Mouse (Mus musculus) CH12.LX (cell line): ENCODE measurements at regions not wholly inside any gene's neighbourhood (a gene's known extent, or its start where the extent isn't known, plus 50 kb on each side); places are given as distances from the start of the nearest gene placed in this dataset.

Source experiments
- DNase-seq: peaks from one replicate; pipeline ENCODE4 v3.0.0-alpha.2; 2013; ENCODE audit errors: extremely low read depth
- H3K27ac ChIP-seq: 2 replicates; pipeline ENCODE4 v1.5.1; 2012; ENCODE audit warnings: low read depth, mild to moderate bottlenecking, control low read depth, moderate library complexity; ENCODE audit not compliant: insufficient read depth
- H3K27me3 ChIP-seq: replicated peaks from 2 replicates; pipeline ENCODE3; 2012; ENCODE audit warnings: inconsistent platforms
- H3K36me3 ChIP-seq, 2 experiments: replicated peaks in 1 of 2; 2 replicates each; pipeline versions ENCODE3 to v1.6.1; 2012; ENCODE audit warnings: inconsistent platforms in 1 of 2, low read length in 1 of 2, mild to moderate bottlenecking in 1 of 2, mixed read lengths in 1 of 2, moderate library complexity in 1 of 2; ENCODE audit not compliant: control insufficient read depth in 1 of 2, insufficient read depth in 1 of 2
- H3K4me1 ChIP-seq, 2 experiments: 2 replicates each; pipeline ENCODE4 v1.6.1; 2012; ENCODE audit warnings: inconsistent platforms in 1 of 2, moderate library complexity in 1 of 2; ENCODE audit not compliant: insufficient read depth in 2 of 2, control insufficient read depth in 1 of 2
- H3K4me2 ChIP-seq: 2 replicates; pipeline ENCODE4 v1.6.1; 2012; ENCODE audit warnings: low read depth, mild to moderate bottlenecking, control low read depth; ENCODE audit not compliant: poor library complexity, insufficient read depth, severe bottlenecking
- H3K4me3 ChIP-seq, 3 experiments: fragments of 150-350 bp in 1 of 3; sonication (generic) in 1 of 3; replicated peaks in 1 of 3; 2 replicates each; pipeline versions ENCODE3 to v1.5.1; 2011 to 2012; ENCODE audit warnings: low read depth in 2 of 3, low read length in 2 of 3, mild to moderate bottlenecking in 2 of 3, moderate library complexity in 2 of 3, control low read depth in 1 of 3, improper control_type of control experiment in 1 of 3, inconsistent platforms in 1 of 3, mixed read lengths in 1 of 3; ENCODE audit not compliant: poor library complexity in 1 of 3
- H3K79me2 ChIP-seq: replicated peaks from 2 replicates; pipeline ENCODE4 v1.6.1; 2012; ENCODE audit warnings: mild to moderate bottlenecking, moderate library complexity; ENCODE audit not compliant: control insufficient read depth, poor library complexity, insufficient read depth, severe bottlenecking; ENCODE audit errors: extremely low read depth
- H3K9ac ChIP-seq: 2 replicates; pipeline ENCODE4 v1.6.1; 2012; ENCODE audit warnings: low read depth, mild to moderate bottlenecking, control low read depth, moderate library complexity; ENCODE audit not compliant: insufficient read depth
- H3K9me3 ChIP-seq: replicated peaks from 2 replicates; pipeline ENCODE3; 2012; ENCODE audit warnings: low read length, inconsistent platforms, mixed read lengths
- BHLHE40 ChIP-seq: IDR thresholded peaks from 2 replicates; pipeline ENCODE4 v1.6.1; 2011; ENCODE audit warnings: mild to moderate bottlenecking, low read depth, low read length, improper control_type of control experiment
- CHD1 ChIP-seq: IDR thresholded peaks from 2 replicates; pipeline ENCODE4 v1.6.1; 2012; ENCODE audit warnings: low read depth, low read length, improper control_type of control experiment, inconsistent platforms
- CHD2 ChIP-seq: IDR thresholded peaks from 2 replicates; pipeline ENCODE4 v1.6.1; 2011; ENCODE audit warnings: low read length, improper control_type of control experiment
- ELF1 ChIP-seq: IDR thresholded peaks from 2 replicates; pipeline ENCODE4 v1.6.1; 2014; ENCODE audit warnings: low read depth, mild to moderate bottlenecking, inconsistent platforms, low read length, improper control_type of control experiment
- ETS1 ChIP-seq: conservative IDR thresholded peaks from 2 replicates; pipeline ENCODE4 v1.6.1; 2012; ENCODE audit warnings: low read depth, mild to moderate bottlenecking, inconsistent platforms, low read length, improper control_type of control experiment, moderate library complexity
- HCFC1 ChIP-seq: IDR thresholded peaks from 2 replicates; pipeline ENCODE4 v1.6.1; 2012; ENCODE audit warnings: low read depth, mild to moderate bottlenecking, inconsistent platforms, low read length, improper control_type of control experiment
- IRF4 ChIP-seq: IDR thresholded peaks from 2 replicates; pipeline ENCODE4 v1.6.1; 2014; ENCODE audit warnings: low read depth, mild to moderate bottlenecking, inconsistent platforms, low read length, improper control_type of control experiment
- JUN ChIP-seq: IDR thresholded peaks from 2 replicates; pipeline ENCODE4 v1.6.1; 2011; ENCODE audit warnings: low read depth, mild to moderate bottlenecking, low read length, improper control_type of control experiment, moderate library complexity; ENCODE audit not compliant: insufficient read depth
- MAZ ChIP-seq: IDR thresholded peaks from 2 replicates; pipeline ENCODE4 v1.6.1; 2012; ENCODE audit warnings: low read depth, mild to moderate bottlenecking, inconsistent platforms, low read length, improper control_type of control experiment, moderate library complexity
- MEF2A ChIP-seq: IDR thresholded peaks from 2 replicates; pipeline ENCODE4 v1.6.1; 2014; ENCODE audit warnings: low read depth, mild to moderate bottlenecking, inconsistent platforms, low read length, improper control_type of control experiment, borderline replicate concordance
- MXI1 ChIP-seq: IDR thresholded peaks from 2 replicates; pipeline ENCODE4 v1.6.1; 2011; ENCODE audit warnings: mild to moderate bottlenecking, low read depth, low read length, improper control_type of control experiment
- NELFE ChIP-seq: IDR thresholded peaks from 2 replicates; pipeline ENCODE4 v1.6.1; 2011; ENCODE audit warnings: low read depth, low read length, improper control_type of control experiment
- PAX5 ChIP-seq: IDR thresholded peaks from 2 replicates; pipeline ENCODE4 v1.6.1; 2012; ENCODE audit warnings: low read length, inconsistent platforms, mixed read lengths
- POLR2AphosphoS2 ChIP-seq: IDR thresholded peaks from 2 replicates; pipeline ENCODE4 v1.6.1; 2011; ENCODE audit warnings: low read depth, low read length, improper control_type of control experiment
- SIN3A ChIP-seq: IDR thresholded peaks from 2 replicates; pipeline ENCODE4 v1.6.1; 2012; ENCODE audit warnings: low read length, improper control_type of control experiment, inconsistent platforms
- SMC3 ChIP-seq: IDR thresholded peaks from 2 replicates; pipeline ENCODE4 v1.6.1; 2011; ENCODE audit warnings: low read depth, low read length, improper control_type of control experiment
- TBP ChIP-seq: conservative IDR thresholded peaks from 2 replicates; pipeline ENCODE4 v1.6.1; 2011; ENCODE audit warnings: low read depth, low read length, improper control_type of control experiment
- TCF12 ChIP-seq: IDR thresholded peaks from 2 replicates; pipeline ENCODE4 v1.6.1; 2014; ENCODE audit warnings: low read depth, mild to moderate bottlenecking, inconsistent platforms, low read length, improper control_type of control experiment
- USF1 ChIP-seq: IDR thresholded peaks from 2 replicates; pipeline ENCODE4 v1.6.1; 2014; ENCODE audit warnings: low read depth, mild to moderate bottlenecking, inconsistent platforms, low read length, improper control_type of control experiment
- USF2 ChIP-seq: conservative IDR thresholded peaks from 2 replicates; pipeline ENCODE4 v1.6.1; 2011; ENCODE audit warnings: low read depth, low read length, improper control_type of control experiment
- ZC3H11A ChIP-seq: IDR thresholded peaks from 2 replicates; pipeline ENCODE4 v1.6.1; 2012; ENCODE audit warnings: low read depth, mild to moderate bottlenecking, inconsistent platforms, low read length, improper control_type of control experiment
- ZKSCAN1 ChIP-seq: IDR thresholded peaks from 2 replicates; pipeline ENCODE4 v1.6.1; 2012; ENCODE audit warnings: low read depth, inconsistent platforms, low read length, improper control_type of control experiment, borderline replicate concordance
- ZMIZ1 ChIP-seq: IDR thresholded peaks from 2 replicates; pipeline ENCODE4 v1.6.1; 2012; ENCODE audit warnings: low read depth, mild to moderate bottlenecking, inconsistent platforms, low read length, improper control_type of control experiment
- dilution Hi-C: fragments of 300-500 bp; cut with MboI; formaldehyde crosslinking; loops from 2 replicates; pipeline ENCODE4 v1.14.3; 2020; ENCODE audit warnings: low sequenced_read_pairs; ENCODE audit not compliant: extremely low pct_unique_long_range_greater_than_20kb, extremely low pct_ligation_motif_present
- in situ Hi-C: fragments of 300-500 bp; cut with MboI; formaldehyde crosslinking; loops from 3 replicates; pipeline ENCODE4 v1.14.3; 2019; ENCODE audit warnings: low sequenced_read_pairs, low pct_ligation_motif_present, low pct_unique_long_range_greater_than_20kb, mixed read lengths

GRCm38 (mm10) chr17:48814753-48815504 is 117.2 kb upstream of the Lrfn2 start:
- dilution Hi-C loops, result no loop called here
- Histone ChIP-seq H3K9me3 (peaks cover 92% of the 10 kb centered on the region), H3K4me3 (no peak overlapping the region), H3K4me1 (no peaks in the 10 kb centered on the region), H3K36me3 (no peaks in the 10 kb centered on the region), H3K27me3 (no peaks in the 10 kb centered on the region), H3K79me2 (no peaks in the 10 kb centered on the region), H3K27ac (no peak overlapping the region), H3K9ac (no peak overlapping the region), H3K4me2 (no peak overlapping the region)
- TF ChIP-seq USF2 (no peak), ZMIZ1 (no peak), SMC3 (no peak), POLR2AphosphoS2 (no peak)
- in situ Hi-C loops, result no loop called here
- DNase-seq, result no peak

GRCm38 (mm10) chr17:48816588-48817324 is 115.4 kb upstream of the Lrfn2 start:
- Histone ChIP-seq H3K27me3 (no peaks in the 10 kb centered on the region), H3K79me2 (no peaks in the 10 kb centered on the region), H3K9ac (no peak overlapping the region), H3K36me3 (no peaks in the 10 kb centered on the region), H3K4me1 (no peaks in the 10 kb centered on the region), H3K4me3 (no peak overlapping the region), H3K27ac (no peak overlapping the region), H3K9me3 (peaks cover 93% of the 10 kb centered on the region), H3K4me2 (no peak overlapping the region)
- dilution Hi-C loops, result no loop called here
- DNase-seq, result no peak
- TF ChIP-seq CHD1 (no peak), IRF4 (no peak), TCF12 (no peak), MAZ (no peak), BHLHE40 (no peak)
- in situ Hi-C loops, result no loop called here

GRCm38 (mm10) chr17:48817551-48817950 is 114.6 kb upstream of the Lrfn2 start:
- Histone ChIP-seq H3K9ac (no peak overlapping the region), H3K27me3 (no peaks in the 10 kb centered on the region), H3K36me3 (no peaks in the 10 kb centered on the region), H3K4me1 (no peaks in the 10 kb centered on the region), H3K27ac (no peak overlapping the region), H3K79me2 (no peaks in the 10 kb centered on the region), H3K4me3 (no peak overlapping the region), H3K9me3 (peaks cover 93% of the 10 kb centered on the region), H3K4me2 (no peak overlapping the region)
- in situ Hi-C loops, result no loop called here
- TF ChIP-seq NELFE (no peak), MEF2A (no peak), ZC3H11A (no peak), IRF4 (no peak), CHD2 (no peak), ZMIZ1 (no peak), JUN (no peak), MXI1 (no peak), ELF1 (no peak), HCFC1 (no peak), TCF12 (no peak), USF2 (no peak), USF1 (no peak), PAX5 (no peak), ZKSCAN1 (no peak), TBP (no peak), ETS1 (no peak), SMC3 (no peak), SIN3A (no peak), POLR2AphosphoS2 (no peak)
- DNase-seq, result no peak
- dilution Hi-C loops, result no loop called here
